Mouse (Mus musculus) thymus, adult 2 months (tissue): ENCODE measurements around the gene Zfp592.

ENCODE experiments used
- CTCF ChIP-seq: fragments of 200-500 bp; IDR thresholded peaks from 2 replicates; pipeline ENCODE4 v1.5.1; 2012; ENCODE audit warnings: mild to moderate bottlenecking, control low read depth, low read length, moderate library complexity, borderline replicate concordance; ENCODE audit not compliant: control insufficient read depth, poor library complexity, insufficient read depth; ENCODE audit errors: extremely low read depth
- POLR2A ChIP-seq: fragments of 200-500 bp; IDR thresholded peaks from 2 replicates; pipeline ENCODE4 v1.6.1; 2012; ENCODE audit warnings: mild to moderate bottlenecking, low read length, control low read depth, moderate library complexity; ENCODE audit not compliant: control insufficient read depth, poor library complexity, insufficient read depth; ENCODE audit errors: extremely low read depth

DNA sequence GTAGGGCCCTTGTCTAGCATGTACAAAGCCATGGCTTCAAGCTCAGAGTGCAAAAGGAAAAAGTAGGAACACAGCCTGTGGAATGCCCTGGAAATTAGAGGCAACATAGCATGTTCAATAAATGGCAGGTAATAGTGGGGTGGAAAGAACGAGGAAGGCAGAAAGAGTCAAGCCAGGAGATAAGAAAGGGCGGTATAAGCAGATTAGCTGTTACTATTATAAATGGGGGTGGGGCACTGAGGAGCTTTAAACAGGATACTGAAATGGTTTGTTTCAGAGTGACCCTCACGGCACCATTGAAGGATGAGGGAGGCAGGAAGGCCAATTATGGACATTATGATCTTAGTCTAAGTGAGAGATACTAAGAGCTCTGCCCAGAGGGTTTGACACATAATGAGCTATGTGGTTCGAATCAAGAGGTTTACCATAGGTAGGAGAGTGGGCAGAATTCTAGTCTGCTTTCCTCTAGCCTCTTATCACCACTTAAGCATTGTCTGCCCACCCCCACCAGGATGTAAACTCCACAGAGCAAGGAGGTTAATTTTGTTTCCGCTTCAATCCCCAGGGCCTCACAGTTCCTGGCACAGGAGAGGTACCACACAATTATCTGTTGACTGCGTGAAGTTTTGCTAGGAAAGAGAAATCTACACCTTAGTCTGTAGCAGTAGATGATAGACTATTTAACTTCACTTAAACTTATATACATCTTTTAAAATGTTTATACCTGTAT, 6.9 kb upstream of the Zfp592 start:
- TF ChIP-seq CTCF (no peak), POLR2A (no peak)
